Mouse (Mus musculus) forebrain, embryonic 12.5 days (tissue): ENCODE data around the gene Cnr2. TPM values are rescaled to one million over a fixed set of nuclear protein-coding genes. Genes with fewer than 3 reads are reported as not detected.

Source experiments
- ATAC-seq: fragments of 200-750 bp; cut with Nextera tagmentation; 2 replicates; pipeline ENCODE4 v1.8.0; 2017; ENCODE audit warnings: moderate TSS enrichment; ENCODE audit not compliant: low FRiP score
- H3K27ac ChIP-seq: fragments of 300-500 bp; sonication (generic); 2 replicates; pipeline ENCODE4 v1.5.1; 2016; ENCODE audit warnings: mild to moderate bottlenecking
- H3K27me3 ChIP-seq: fragments of 300-500 bp; sonication (generic); 2 replicates; pipeline ENCODE4 v1.6.1; 2016; ENCODE audit warnings: mild to moderate bottlenecking
- H3K36me3 ChIP-seq: fragments of 300-500 bp; sonication (generic); replicated peaks from 2 replicates; pipeline ENCODE4 v1.6.1; 2016; ENCODE audit warnings: mild to moderate bottlenecking
- H3K4me1 ChIP-seq: fragments of 300-500 bp; sonication (generic); 2 replicates; pipeline ENCODE4 v1.6.1; 2016
- H3K4me2 ChIP-seq: fragments of 300-500 bp; sonication (generic); 2 replicates; pipeline ENCODE4 v1.6.1; 2016; ENCODE audit warnings: mild to moderate bottlenecking, moderate library complexity
- H3K4me3 ChIP-seq: fragments of 300-500 bp; sonication (generic); replicated peaks from 2 replicates; pipeline ENCODE4 v1.5.1; 2016; ENCODE audit warnings: mild to moderate bottlenecking
- H3K9ac ChIP-seq: fragments of 300-500 bp; sonication (generic); 2 replicates; pipeline ENCODE4 v1.6.1; 2016; ENCODE audit warnings: mild to moderate bottlenecking
- H3K9me3 ChIP-seq: fragments of 300-500 bp; sonication (generic); 2 replicates; pipeline ENCODE4 v1.6.1; 2016
- WGBS: fragments of 180-500 bp; shearing (Covaris S2); methylation state at CpG from one replicate; pipeline ENCODE4 v1.1.7; 2016; 5-methylcytosine and 5-hydroxymethylcytosine counted together
- polyA plus RNA-seq: library from polyadenylated mRNA; unstranded; fragments of >200 nt; fragmentation: Nextera tagmentation; extraction: Ambion mirVana; gene quantifications from 2 replicates; pipeline ENCODE4 v1.2.1, GENCODE M21; 2016

Gene Cnr2
- polyA plus RNA-seq, 1 experiment from 2014 or later, result 0.32 TPM

- WGBS, result 2% methylated on average over 28 of the region's 28 CpGs
- Histone ChIP-seq H3K36me3 (peaks cover 8% of the 10 kb centered on the region), H3K27ac (peak overlapping the region; percentile 27), H3K9ac (peak overlapping the region; percentile 72), H3K4me3 (peak overlapping the region; percentile 77), H3K4me2 (peak overlapping the region; percentile 89), H3K9me3 (no peaks in the 10 kb centered on the region), H3K27me3 (no peaks in the 10 kb centered on the region), H3K4me1 (peaks cover 8% of the 10 kb centered on the region; the same call in 1 of the 2 replicates)
- ATAC-seq, result no peak
These were observed 51.6 kb downstream of the Cnr2 start for GRCm38 (mm10) chr4:135946659-135947301.

- peaks cover 18% of the 10 kb centered on the region for H3K36me3 ChIP-seq
- H3K27me3 ChIP-seq, result no peaks in the 10 kb centered on the region
- H3K4me1 ChIP-seq, result peaks cover 8% of the 10 kb centered on the region; the same call in 1 of the 2 replicates
- no peak overlapping the region for H3K4me3 ChIP-seq
- WGBS, result 95% methylated on average over 8 of the region's 8 CpGs
- 0 out of 2 replicates have a peak overlapping the region, but pooled peaks have one; percentile 17 for H3K9ac ChIP-seq
- ATAC-seq, result no peak
- H3K4me2 ChIP-seq, result no peak overlapping the region
- no peaks in the 10 kb centered on the region for H3K9me3 ChIP-seq
- no peak overlapping the region for H3K27ac ChIP-seq
These were observed 52.9 kb downstream of the Cnr2 start for GRCm38 (mm10) chr4:135948142-135948541.

- Histone ChIP-seq H3K4me2 (no peak overlapping the region), H3K4me3 (no peak overlapping the region), H3K9ac (no peak overlapping the region), H3K9me3 (no peaks in the 10 kb centered on the region), H3K4me1 (peaks cover 8% of the 10 kb centered on the region; the same call in 1 of the 2 replicates), H3K27me3 (no peaks in the 10 kb centered on the region), H3K36me3 (peaks cover 20% of the 10 kb centered on the region), H3K27ac (no peak overlapping the region)
- ATAC-seq, result no peak
- 87% methylated on average over 10 of the region's 10 CpGs for WGBS
These were observed 54.3 kb downstream of the Cnr2 start for GRCm38 (mm10) chr4:135949475-135949874.

- 70% methylated on average over 6 of the region's 6 CpGs for WGBS
- Histone ChIP-seq H3K9ac (no peak overlapping the region), H3K27ac (no peak overlapping the region), H3K4me3 (no peak overlapping the region), H3K4me1 (peaks cover 8% of the 10 kb centered on the region; the same call in 1 of the 2 replicates), H3K27me3 (no peaks in the 10 kb centered on the region), H3K9me3 (no peaks in the 10 kb centered on the region), H3K36me3 (peaks cover 20% of the 10 kb centered on the region), H3K4me2 (no peak overlapping the region)
- no peak for ATAC-seq
These were observed 54.7 kb downstream of the Cnr2 start for GRCm38 (mm10) chr4:135949911-135950310.

- ATAC-seq, result no peak
- Histone ChIP-seq H3K9me3 (no peaks in the 10 kb centered on the region), H3K9ac (no peak overlapping the region), H3K27me3 (no peaks in the 10 kb centered on the region), H3K36me3 (peaks cover 20% of the 10 kb centered on the region), H3K4me1 (peaks cover 8% of the 10 kb centered on the region; the same call in 1 of the 2 replicates), H3K27ac (no peak overlapping the region), H3K4me2 (no peak overlapping the region), H3K4me3 (no peak overlapping the region)
- WGBS, result 94% methylated on average over 6 of the region's 6 CpGs
These were observed 55.2 kb downstream of the Cnr2 start for GRCm38 (mm10) chr4:135950365-135950764.

- peaks cover 28% of the 10 kb centered on the region for H3K36me3 ChIP-seq
- no peak for ATAC-seq
- H3K4me2 ChIP-seq, result no peak overlapping the region
- H3K9ac ChIP-seq, result no peak overlapping the region
- no peak overlapping the region for H3K4me3 ChIP-seq
- H3K9me3 ChIP-seq, result no peaks in the 10 kb centered on the region
- 94% methylated on average over 3 of the region's 3 CpGs for WGBS
- H3K4me1 ChIP-seq, result peaks cover 5% of the 10 kb centered on the region; the same call in 1 of the 2 replicates
- H3K27ac ChIP-seq, result no peak overlapping the region
- H3K27me3 ChIP-seq, result no peaks in the 10 kb centered on the region
These were observed 56.3 kb downstream of the Cnr2 start for GRCm38 (mm10) chr4:135951505-135951904.

- Histone ChIP-seq H3K4me1 (no peaks in the 10 kb centered on the region), H3K4me2 (no peak overlapping the region), H3K4me3 (no peak overlapping the region), H3K27ac (no peak overlapping the region), H3K27me3 (no peaks in the 10 kb centered on the region), H3K9ac (no peak overlapping the region), H3K9me3 (no peaks in the 10 kb centered on the region), H3K36me3 (peaks cover 32% of the 10 kb centered on the region)
- ATAC-seq, result no peak
- WGBS, result 91% methylated on average over 3 of the region's 3 CpGs
These were observed 58.0 kb downstream of the Cnr2 start for GRCm38 (mm10) chr4:135953179-135953578.

GRCm38 (mm10) chr4:135954241-135954640 is 59.0 kb downstream of the Cnr2 start:
- ATAC-seq, result peak; percentile 55; the same call in 1 of the 2 replicates
- Histone ChIP-seq H3K9ac (no peak overlapping the region), H3K4me3 (no peak overlapping the region), H3K27me3 (no peaks in the 10 kb centered on the region), H3K4me2 (no peak overlapping the region), H3K27ac (no peak overlapping the region), H3K4me1 (no peaks in the 10 kb centered on the region), H3K36me3 (peaks cover 39% of the 10 kb centered on the region), H3K9me3 (no peaks in the 10 kb centered on the region)
- 9% methylated on average over 2 of the region's 2 CpGs for WGBS

GRCm38 (mm10) chr4:135955886-135956285 is 60.7 kb downstream of the Cnr2 start:
- Histone ChIP-seq H3K36me3 (peaks cover 45% of the 10 kb centered on the region), H3K4me2 (no peak overlapping the region), H3K9ac (no peak overlapping the region), H3K9me3 (no peaks in the 10 kb centered on the region), H3K4me3 (no peak overlapping the region), H3K4me1 (no peaks in the 10 kb centered on the region), H3K27ac (no peak overlapping the region), H3K27me3 (no peaks in the 10 kb centered on the region)
- 91% methylated on average over 9 of the region's 9 CpGs for WGBS
- ATAC-seq, result no peak

- 71% methylated on average over 8 of the region's 8 CpGs for WGBS
- no peaks in the 10 kb centered on the region for H3K9me3 ChIP-seq
- H3K4me2 ChIP-seq, result no peak overlapping the region
- H3K4me1 ChIP-seq, result peaks cover 7% of the 10 kb centered on the region
- no peak overlapping the region for H3K27ac ChIP-seq
- no peak overlapping the region for H3K9ac ChIP-seq
- no peaks in the 10 kb centered on the region for H3K27me3 ChIP-seq
- no peak overlapping the region for H3K4me3 ChIP-seq
- ATAC-seq, result no peak
- peaks cover 29% of the 10 kb centered on the region for H3K36me3 ChIP-seq
These were observed 63.2 kb downstream of the Cnr2 start for GRCm38 (mm10) chr4:135958354-135958753.

- WGBS, result 19% methylated on average over 5 of the region's 5 CpGs
- no peak for ATAC-seq
- H3K27me3 ChIP-seq, result no peaks in the 10 kb centered on the region; the same call in 1 of the 2 replicates
- no peaks in the 10 kb centered on the region for H3K9me3 ChIP-seq
- no peak overlapping the region for H3K9ac ChIP-seq
- H3K4me3 ChIP-seq, result no peak overlapping the region
- peaks cover 20% of the 10 kb centered on the region for H3K4me1 ChIP-seq
- H3K36me3 ChIP-seq, result peaks cover 27% of the 10 kb centered on the region
- no peak overlapping the region; the same call in 1 of the 2 replicates for H3K27ac ChIP-seq
- no peak overlapping the region for H3K4me2 ChIP-seq
These were observed 65.5 kb downstream of the Cnr2 start for GRCm38 (mm10) chr4:135960717-135961116.

GRCm38 (mm10) chr4:135961709-135962108 is 66.5 kb downstream of the Cnr2 start:
- H3K4me2 ChIP-seq, result no peak overlapping the region
- no peak for ATAC-seq
- H3K4me3 ChIP-seq, result no peak overlapping the region
- H3K4me1 ChIP-seq, result peaks cover 20% of the 10 kb centered on the region
- H3K27me3 ChIP-seq, result no peaks in the 10 kb centered on the region; the same call in 1 of the 2 replicates
- peaks cover 28% of the 10 kb centered on the region for H3K36me3 ChIP-seq
- WGBS, result 93% methylated on average over 5 of the region's 5 CpGs
- no peak overlapping the region for H3K9ac ChIP-seq
- no peak overlapping the region for H3K27ac ChIP-seq
- H3K9me3 ChIP-seq, result no peaks in the 10 kb centered on the region

GRCm38 (mm10) chr4:135962198-135962597 is 67.0 kb downstream of the Cnr2 start:
- H3K9ac ChIP-seq, result no peak overlapping the region

More at GRCm38 (mm10) chr4:135962198-135962597, 67.0 kb downstream of the Cnr2 start:
- peak overlapping the region; percentile 94; the same call in 1 of the 2 replicates for H3K4me2 ChIP-seq
- no peak overlapping the region for H3K4me3 ChIP-seq
- H3K27me3 ChIP-seq, result no peaks in the 10 kb centered on the region; the same call in 1 of the 2 replicates
- H3K9me3 ChIP-seq, result no peaks in the 10 kb centered on the region
- ATAC-seq, result no peak
- H3K27ac ChIP-seq, result no peak overlapping the region
- WGBS, result 87% methylated on average over 7 of the region's 7 CpGs
- H3K4me1 ChIP-seq, result peaks cover 20% of the 10 kb centered on the region
- H3K36me3 ChIP-seq, result peaks cover 32% of the 10 kb centered on the region
